Mouse (Mus musculus): ENCODE measurements around the gene Ptprf. TPM values are rescaled to one million over a fixed set of nuclear protein-coding genes. Genes with fewer than 3 reads are reported as not detected.

Ptprf gene
- total RNA-seq, 2 experiments from 2014 or later = 15.9 to 21.0 TPM

GRCm38 (mm10) chr4:118206918-118207640, 84.1 kb downstream of the Ptprf start:
- DNase-seq = no peak

- DNase-seq = no peak
Observed at GRCm38 (mm10) chr4:118205906-118206305, 85.3 kb downstream of the Ptprf start.

- no peak for DNase-seq
Observed at GRCm38 (mm10) chr4:118199093-118199492, 92.1 kb downstream of the Ptprf start.

- DNase-seq = no peak
Observed at GRCm38 (mm10) chr4:118198606-118199005, 92.6 kb downstream of the Ptprf start.

- no peak for DNase-seq
Observed at GRCm38 (mm10) chr4:118196185-118196584, 95.0 kb downstream of the Ptprf start.

GRCm38 (mm10) chr4:118180301-118181080, 110.7 kb downstream of the Ptprf start:
- DNase-seq = no peak

- DNase-seq = peak; percentile 84
Observed at GRCm38 (mm10) chr4:118179467-118180300, 111.5 kb downstream of the Ptprf start, which contains the start of gene Kdm4a. Kdm4a (minus strand) TSS chr4:118180043.

- DNase-seq = no peak
Observed at GRCm38 (mm10) chr4:118178952-118179466, 112.2 kb downstream of the Ptprf start.

- DNase-seq = no peak
Observed at GRCm38 (mm10) chr4:118172461-118172860, 118.7 kb downstream of the Ptprf start.

GRCm38 (mm10) chr4:118171006-118171405, 120.2 kb downstream of the Ptprf start:
- no peak for DNase-seq

GRCm38 (mm10) chr4:118162123-118162522, 129.1 kb downstream of the Ptprf start:
- no peak for DNase-seq

Small RNA genes lying within 50 kb of the gene (microRNA-seq; reads per million reads assigned to microRNA genes)
- gene Mir7226 = 0 to 0.32 reads per million in 2 experiments

Other genes starting within 250 kb of the Ptprf start
- 10 to 100 TPM; 40.9 to 48.9 TPM for gene St3gal3, start 156.5 kb downstream of the Ptprf start, total RNA-seq (2021)
- gene Kdm4a, start 111.4 kb downstream of the Ptprf start, total RNA-seq (2021) = 10 to 100 TPM; 26.4 to 28.0 TPM
- 10 to 100 TPM in 1 of 2 experiments, 1 to 10 TPM in 1; 9.6 to 13.4 TPM for gene Szt2, start 117.9 kb upstream of the Ptprf start, total RNA-seq (2021)
- 10 to 100 TPM; 37.8 to 38.0 TPM for gene Med8, start 117.9 kb upstream of the Ptprf start, total RNA-seq (2021)
- gene Elovl1, start 136.7 kb upstream of the Ptprf start, total RNA-seq (2021) = 10 to 100 TPM; 20.2 to 28.3 TPM
- 10 to 100 TPM; 12.1 to 14.7 TPM for gene Cdc20, start 145.9 kb upstream of the Ptprf start, total RNA-seq (2021)
- under 1 TPM in 1 of 2 experiments, not detected in 1; 0.09 TPM for gene Mpl, start 166.1 kb upstream of the Ptprf start, total RNA-seq (2021)
- 10 to 100 TPM; 37.6 to 38.5 TPM for gene Tie1, start 198.7 kb upstream of the Ptprf start, total RNA-seq (2021)
- not detected for gene 2610528J11Rik, start 235.6 kb upstream of the Ptprf start, total RNA-seq (2021)